Mouse (Mus musculus): ENCODE measurements around the gene Sppl2c.

Sppl2c gene

GRCm38 (mm10) chr11:104237958-104238747, 52.0 kb downstream of the Sppl2c start:
- DNase-seq (ENCODE audit: low read depth, low spot score): no peak
